Mouse (Mus musculus) adrenal gland, postnatal 36 days (tissue): Measurements from ENCODE around the gene Defb28. TPM values are rescaled to one million over a fixed set of nuclear protein-coding genes. Genes with fewer than 3 reads are reported as not detected.

ENCODE experiments used
- DNase-seq, 2 experiments: peaks; one replicate each; pipeline ENCODE4 v3.0.0; 2021; ENCODE audit warnings: mixed read lengths in 1 of 2
- long read RNA-seq, 2 experiments: library from polyadenylated mRNA; stranded (forward); transcript quantifications; one replicate each; pipeline ENCODE4 v2.0.0; 2021; ENCODE audit warnings: borderline sequencing depth in 2 of 2
- total RNA-seq, 2 experiments: library from RNA; stranded (reverse); gene quantifications; 2 replicates each; pipeline ENCODE4 v1.2.3; 2021

Gene Defb28
- total RNA-seq = not detected
- long read RNA-seq, experiment 1 = 0 reads
- long read RNA-seq, experiment 2 = 0 reads

DNA sequence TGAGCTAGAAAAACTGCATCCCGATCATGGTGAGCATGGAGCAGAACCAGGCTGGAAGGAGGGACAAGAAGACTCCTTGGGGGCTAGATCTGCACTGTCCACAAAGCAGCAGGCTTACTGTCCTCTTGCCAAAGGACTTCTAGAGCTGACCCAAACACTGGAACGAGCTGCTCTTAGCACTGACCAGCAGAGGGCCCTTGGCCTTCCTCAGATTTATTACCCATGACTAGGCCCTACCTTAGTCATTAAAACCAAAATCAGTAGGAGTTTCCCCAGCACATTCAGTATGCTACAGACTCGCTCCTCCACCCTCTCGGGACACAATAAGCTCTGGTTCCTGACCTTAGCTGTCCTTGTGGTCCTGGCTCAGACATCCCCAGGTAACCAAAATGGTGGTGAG is at the start of gene Defb28:
Defb28 (plus strand) TSS at position 275 of the 400 bp plus-strand sequence.
- peak; percentile 39 to 55 for DNase-seq

DNA sequence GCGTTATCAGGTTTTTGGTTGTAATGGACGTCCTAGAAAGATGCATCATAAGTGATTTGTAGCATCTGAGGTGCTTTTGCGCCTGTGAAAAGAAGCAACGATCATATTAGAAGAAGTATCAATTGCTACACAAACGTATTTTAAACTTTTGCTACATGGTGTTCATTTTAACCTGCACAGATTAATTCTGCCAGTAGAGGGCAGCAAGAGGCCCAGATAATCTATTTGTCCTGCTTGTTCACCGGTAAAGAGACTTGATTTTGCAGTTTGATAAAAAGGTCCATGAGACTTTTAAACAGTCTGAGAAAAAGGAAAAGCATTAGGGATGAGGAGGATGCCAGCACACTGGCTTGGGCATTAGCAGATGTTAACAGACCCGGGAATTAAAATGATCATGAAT is 47.1 kb upstream of the Defb28 start:
- peak; percentile 40 to 61 for DNase-seq

DNA sequence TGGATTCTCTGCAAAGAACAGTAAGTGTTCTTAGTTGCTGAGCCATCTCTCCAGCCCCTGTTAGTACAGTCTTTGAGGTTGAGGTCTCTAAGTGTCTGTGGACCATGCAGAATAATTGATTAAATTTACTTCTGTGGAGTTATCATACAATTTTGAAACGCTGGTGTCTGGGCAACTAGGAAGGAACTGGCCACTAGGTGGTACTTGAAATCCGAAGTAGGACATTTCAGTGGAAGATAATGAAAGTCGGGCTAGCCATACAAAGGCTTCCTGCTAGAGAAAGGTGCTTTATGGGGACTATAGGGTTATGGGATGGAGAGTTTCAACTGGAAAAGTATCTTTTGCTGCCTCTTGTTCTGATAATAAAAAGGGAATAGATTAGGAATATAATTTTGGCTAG is 45.6 kb upstream of the Defb28 start:
- DNase-seq = no peak

DNA sequence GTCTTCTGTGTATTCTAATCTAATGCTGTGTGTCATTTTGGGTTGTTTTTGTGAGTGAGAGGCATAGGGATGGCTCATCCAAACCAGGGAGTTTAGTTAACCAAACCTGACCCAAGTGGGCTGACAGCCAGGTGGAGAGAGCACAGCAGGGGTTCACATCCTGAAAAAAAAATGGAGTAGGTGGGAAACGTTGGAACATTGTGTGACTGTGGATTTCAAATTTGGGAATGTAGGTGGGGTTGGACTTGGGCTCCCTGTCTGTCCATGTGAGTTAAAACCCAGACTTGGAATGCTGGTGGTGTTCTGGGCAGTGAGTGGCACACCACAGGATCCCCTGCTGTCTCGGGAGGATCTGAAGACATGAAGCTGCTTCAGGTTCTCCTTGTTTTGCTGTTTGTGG is 41.3 kb upstream of the Defb28 start, which contains the start of gene Defb20:
Defb20 (plus strand) TSS at position 301 of the 400 bp plus-strand sequence.
- DNase-seq = no peak

DNA sequence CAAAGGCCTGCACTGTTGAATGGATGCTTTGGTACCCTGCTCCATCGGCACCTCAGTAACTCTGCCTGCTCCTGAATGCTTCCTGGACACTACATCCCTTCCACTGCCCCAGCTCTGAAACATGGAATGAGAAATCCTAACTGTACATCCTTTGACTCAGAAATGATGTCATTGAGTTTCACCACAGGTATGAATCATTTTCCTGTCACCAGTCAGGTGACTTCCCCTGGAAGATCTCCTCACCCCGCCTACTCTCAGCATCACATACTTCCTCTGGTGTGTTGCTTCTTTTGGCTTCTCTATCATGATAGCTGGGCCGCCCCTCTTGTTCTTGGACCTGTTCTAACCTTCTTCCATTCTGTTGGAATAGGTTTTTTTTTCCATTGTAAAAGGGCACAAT is 37.2 kb upstream of the Defb28 start:
- DNase-seq = no peak

DNA sequence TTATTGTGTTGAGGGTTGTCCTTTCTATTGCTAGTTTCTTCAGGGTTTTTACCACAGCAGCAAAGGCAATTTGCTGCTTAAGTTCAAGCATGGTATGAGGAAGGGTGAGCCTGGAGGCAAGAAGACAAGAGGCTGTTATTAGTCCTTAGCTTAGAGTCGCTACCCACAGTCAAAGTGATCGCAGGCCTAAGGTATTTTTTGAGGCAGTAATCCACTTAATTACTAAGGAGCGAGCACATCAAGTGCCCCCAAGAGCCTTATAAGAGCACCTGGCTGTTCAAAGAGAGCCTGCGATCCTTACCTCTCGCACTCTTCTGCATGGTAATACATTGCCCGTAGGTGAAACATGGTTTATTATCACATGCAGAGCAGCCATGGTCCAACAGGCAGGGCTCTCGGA is 36.3 kb upstream of the Defb28 start:
- DNase-seq = no peak

DNA sequence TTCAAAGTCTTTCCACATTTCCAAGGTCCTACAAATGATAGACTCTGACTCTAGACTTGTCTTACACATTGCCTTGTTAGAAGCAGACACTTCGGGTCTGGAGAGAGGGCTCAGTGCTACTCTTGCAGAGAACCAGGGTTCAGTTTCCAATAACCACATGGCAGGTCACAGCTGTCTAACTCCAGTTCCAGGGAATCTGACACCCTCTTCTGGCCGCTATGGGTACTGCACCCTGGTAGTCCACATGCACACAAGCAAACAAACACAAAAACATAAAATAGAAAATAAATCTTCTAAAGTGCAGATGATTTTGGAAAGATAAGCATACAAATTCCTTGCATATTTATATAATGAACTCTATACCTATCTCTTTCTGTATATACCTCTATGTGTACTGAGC is 31.0 kb upstream of the Defb28 start:
- no peak for DNase-seq

DNA sequence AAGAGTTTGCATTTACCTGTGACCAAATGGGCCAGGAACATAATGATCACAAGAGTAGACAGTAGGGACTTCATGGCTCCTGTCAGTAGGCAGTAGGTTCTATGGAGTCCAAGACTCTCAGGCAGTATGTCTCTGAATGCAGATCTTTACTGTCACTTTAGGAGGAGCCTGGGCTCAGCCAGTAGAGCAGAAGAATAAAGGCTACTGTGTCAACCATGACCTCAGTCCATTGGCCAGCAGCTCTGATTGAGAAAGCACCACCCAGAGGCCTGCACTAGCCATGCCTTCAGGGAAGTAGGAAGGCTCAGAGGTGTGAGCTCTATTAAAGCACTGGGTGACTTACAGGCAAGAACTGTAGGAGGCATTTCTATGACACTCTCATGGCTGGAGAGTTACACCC is 28.0 kb upstream of the Defb28 start, which contains the start of gene Defb22:
Defb22 (minus strand) TSS at position 101 of the 400 bp plus-strand sequence.
- no peak for DNase-seq

DNA sequence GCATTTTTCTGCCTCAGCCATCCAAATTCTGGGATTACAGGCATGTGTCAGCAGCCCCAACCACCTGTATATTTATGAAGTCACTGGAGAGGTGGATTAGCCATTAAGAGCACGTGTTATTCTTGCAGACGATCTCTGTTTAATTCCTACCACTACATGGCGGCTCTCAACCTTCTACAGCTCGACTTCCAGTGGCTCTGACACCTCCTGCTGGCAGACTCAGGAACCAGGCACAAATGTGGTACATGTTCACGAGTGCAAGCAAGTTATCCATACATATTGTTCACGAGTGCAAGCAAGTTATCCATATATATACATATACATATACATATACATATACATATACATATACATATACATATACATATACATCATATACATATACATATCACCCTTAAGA is 24.9 kb upstream of the Defb28 start:
- DNase-seq = no peak

DNA sequence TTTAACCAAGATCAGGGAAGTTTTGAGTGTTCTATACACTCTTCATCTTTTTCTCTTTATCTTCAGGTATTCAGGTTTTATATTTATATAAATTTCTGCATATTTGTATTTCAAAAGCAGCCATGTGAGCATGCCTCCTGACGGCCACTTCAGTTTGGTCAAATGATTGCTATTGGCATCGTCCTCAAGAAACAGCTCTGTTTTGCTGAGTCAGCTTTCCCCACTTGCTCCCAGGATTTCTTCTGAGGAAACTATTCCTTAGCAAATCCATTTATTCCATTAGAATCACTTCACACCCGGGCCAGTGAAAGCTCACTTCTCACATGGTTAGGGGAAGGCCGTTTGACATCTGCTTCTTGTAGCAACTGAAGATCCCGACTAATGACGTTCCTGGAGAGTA is 20.0 kb upstream of the Defb28 start:
- DNase-seq = no peak

DNA sequence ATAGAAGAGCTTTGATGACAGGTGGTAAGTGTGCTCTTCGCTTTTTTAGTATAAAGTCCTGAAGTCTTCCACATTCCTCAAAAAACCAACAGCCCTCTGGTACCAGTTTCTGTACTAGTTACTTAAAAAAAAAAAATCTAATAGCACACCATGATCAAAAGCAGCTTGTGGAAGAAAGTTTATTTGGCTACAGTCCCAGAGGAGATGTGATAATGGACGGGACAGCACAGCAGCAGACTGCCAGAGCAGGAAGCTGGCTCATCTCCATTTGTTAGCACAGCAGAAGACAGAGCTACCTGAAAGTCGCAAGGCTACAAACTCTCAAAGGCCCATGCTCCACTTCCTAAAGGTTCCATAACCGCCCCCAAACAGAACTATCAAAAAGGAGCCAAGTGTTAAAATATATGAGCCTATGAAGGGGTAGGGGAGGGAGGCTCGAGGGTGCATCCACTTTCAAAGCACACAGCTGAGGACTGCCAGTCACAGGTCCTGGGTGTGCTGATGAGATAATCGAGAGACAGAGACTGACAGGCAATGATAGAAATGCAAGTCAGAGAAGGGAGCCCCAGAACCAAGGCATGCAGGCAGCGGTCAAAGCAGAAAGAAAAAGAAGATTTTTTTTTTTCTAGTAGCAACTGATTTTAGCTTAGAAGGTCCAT is 17.7 kb upstream of the Defb28 start:
- DNase-seq = no peak

DNA sequence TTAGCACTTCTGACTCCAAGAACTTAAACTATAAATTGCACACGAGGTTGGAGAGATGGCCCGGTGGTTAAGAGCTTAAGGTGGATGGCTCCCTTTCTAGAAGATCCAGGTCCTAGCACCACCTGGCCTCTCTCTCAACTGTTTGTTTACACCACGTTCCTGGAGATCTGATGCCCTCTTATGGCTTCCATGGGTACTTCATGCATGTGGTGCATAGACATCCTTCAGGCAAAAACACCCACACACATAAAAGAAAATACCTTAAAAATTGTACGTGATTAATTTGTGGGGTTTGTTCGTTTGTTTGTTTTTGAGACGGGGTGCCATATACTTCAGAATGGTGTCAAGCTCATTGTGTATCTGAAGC is 17.2 kb upstream of the Defb28 start:
- no peak for DNase-seq

DNA sequence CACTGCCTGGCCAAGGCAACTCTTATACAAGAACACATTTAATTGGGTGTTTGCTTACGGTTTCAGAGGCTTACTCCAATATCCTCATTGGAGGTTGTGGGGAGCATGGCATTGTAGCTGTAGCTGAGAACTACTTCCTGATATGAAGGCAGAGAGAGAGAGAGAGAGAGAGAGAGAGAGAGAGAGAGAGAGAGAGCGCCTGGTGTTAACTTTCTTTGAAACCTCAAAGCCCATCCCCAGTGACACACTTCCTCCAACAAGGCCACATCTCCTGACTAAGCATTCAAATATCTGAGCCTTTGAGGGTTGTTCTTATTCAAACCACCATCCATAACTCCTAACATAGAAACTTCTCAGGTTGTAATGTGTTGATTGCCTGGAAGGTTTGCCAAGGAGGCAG is 14.1 kb upstream of the Defb28 start:
- DNase-seq = no peak

DNA sequence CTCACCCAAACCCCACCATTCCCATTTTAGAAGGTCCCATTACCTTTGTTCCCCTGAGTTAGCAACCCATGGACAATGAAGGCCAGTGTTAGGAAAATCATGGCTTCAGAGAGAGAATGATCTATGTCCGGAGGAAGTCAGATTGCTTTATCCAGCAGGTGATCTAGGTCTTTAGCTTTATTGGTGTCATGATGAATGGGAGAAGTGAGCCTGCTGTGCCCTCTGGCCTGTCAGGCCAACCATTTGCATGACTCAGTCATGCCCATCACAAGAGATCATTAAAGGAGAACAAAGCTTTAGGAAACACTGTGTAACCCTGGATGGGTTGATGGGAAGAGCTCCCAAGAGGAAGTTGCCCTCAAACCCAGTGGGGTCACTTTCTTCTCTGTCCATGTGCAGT is 6.5 kb upstream of the Defb28 start, which contains the start of gene Defb26:
Defb26 (minus strand) TSS at position 101 of the 400 bp plus-strand sequence.
- DNase-seq = no peak

DNA sequence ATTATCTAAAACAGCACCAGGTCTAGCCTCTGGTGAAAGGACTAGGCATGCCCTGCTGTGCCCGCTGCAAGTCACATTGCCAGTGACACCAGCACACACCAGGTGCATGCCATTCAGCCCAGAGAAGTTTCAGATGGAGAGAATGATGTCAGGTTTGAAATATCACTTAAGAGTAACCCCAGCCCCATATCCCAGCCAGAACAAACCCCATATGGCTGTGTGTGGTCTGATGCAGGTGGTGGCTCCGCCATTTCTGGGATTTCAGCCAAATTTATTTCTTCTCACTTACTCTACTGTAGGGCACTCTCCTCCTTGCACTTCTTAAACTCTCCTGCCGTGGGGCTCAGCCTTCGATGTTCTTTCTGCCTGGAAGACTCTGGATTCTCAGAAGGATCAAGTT is 2.0 kb upstream of the Defb28 start:
- no peak for DNase-seq

DNA sequence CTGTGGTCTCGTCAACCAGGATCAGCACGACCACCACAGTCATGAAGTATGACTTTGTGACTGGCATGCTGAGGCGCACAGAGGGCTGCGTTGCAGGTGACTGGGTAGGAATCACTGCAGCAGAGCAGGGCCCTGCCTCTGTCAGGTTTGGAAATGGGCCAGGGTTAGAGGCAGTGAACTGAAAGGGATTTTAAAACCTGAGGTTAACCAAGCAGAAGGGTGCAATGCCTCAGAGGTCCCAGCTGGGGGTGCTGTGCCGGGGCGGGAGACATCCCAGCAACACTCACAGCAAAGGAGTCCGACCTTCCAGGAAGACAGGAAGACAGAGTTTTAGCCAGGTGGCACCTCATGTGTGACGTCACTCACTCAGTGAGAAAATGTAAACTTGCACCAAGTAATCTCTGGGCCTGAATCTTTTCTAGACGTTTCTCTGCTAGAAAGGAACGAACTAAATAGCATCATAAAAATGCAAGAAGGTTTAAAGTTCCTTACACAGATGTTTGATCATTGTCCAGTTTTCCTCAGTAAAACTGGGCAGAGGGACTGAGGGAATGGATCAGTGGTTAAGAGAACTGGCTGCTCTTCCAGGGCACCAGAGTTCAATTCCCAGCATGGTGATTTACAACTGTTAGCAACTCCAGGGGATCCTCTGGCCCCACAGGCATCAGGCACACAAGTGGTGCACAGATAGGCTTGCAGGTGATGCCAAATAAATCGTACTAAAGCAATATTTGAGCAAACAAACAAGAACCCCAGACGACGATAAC is 22.1 kb downstream of the Defb28 start, which contains the start of gene Defb29:
Defb29 (minus strand) TSS at position 155 of the 767 bp plus-strand sequence.
- DNase-seq = no peak

DNA sequence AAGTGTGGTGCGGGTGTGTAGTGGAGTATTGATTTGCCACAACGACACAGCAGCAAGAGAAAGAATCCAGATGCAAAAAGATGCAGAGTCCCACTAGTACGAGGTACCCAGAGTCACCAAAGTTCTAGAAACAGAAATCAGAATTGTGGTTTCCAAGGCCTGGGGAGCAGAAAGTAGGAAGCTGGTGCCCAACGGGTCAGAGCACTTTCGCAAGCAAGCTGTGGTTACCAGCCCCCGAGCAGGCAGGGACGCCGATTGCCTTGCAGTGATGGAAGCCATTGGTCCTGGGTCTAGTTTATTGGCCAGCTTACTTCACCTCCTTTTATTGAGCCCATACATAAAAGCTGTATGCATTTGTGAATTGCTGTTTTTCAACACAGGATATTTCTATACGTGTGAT is 23.9 kb downstream of the Defb28 start:
- DNase-seq = no peak

DNA sequence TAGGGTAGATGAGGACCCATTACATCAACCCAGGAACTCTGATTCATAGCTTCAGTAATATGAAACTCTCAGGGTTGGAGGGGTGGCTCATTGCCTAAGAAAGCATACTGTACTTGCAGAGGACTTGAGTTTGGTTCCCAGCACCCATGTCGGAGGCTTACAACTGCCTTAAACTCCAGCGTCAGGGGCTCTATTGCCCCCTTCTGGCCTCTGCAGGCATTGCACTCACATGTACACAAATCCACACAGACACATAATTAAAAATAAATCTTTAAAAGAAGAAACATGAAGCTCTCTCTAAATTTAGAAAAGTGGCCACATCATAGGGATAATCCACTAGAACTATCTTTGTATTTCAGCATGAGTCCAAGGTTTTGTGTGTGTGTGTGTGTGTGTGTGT is 24.8 kb downstream of the Defb28 start:
- no peak for DNase-seq

DNA sequence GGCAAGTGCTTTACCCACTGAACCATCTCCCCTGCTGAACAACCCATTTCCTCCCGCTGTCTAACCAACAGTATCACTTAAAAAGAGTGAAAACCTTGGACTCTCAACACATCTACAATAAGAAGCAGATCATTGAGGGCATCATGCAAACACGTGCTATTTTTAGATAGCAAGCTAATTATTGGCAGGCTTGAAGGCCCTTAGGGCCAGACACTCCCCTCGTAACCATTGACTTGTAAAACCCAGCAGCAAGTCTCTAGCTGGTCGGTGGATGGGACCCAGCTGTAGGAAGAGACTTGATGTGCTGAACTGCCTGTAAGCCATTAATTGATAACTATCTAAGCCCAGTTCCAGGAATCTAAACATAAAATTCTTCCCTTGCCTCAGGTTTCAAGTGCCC is 25.4 kb downstream of the Defb28 start:
- no peak for DNase-seq

DNA sequence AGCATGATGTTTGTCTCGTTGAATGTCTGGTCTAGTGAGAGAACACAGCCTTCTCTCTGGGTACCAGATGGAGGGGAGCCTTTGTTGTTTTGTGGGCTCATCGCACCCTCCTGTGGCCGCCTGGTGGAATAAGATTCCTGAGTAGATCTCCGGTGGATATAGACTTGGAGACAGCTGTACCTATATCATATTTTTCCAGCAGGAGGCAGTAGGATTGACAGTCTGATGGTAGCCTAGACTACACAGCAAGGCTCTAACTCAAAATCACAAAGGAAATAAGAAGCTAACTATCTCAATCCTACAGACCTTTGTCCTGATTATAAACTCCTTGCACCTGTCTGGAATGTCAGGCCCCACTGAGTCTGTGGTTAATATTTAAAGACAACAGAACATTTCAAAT is 26.6 kb downstream of the Defb28 start:
- DNase-seq = peak; percentile 64 to 74

DNA sequence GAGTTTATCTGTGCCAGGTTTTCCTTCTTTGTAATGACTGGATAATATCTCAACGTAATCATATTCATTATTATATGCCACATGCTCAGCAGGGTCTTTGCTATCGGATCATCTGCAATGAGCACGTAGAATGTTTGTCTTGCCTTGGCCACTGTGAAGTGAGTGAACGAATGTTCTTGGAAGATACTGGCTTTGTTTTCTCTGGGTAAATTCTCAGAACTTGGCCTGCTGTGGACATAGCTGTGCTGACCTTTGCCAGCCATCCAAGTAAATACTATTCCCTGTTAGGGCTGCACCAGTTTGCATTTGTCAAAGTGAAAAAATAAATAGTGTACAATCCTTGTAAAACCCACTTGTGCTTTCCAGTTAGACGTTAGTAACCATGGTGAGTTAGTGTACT is 30.1 kb downstream of the Defb28 start:
- no peak for DNase-seq

DNA sequence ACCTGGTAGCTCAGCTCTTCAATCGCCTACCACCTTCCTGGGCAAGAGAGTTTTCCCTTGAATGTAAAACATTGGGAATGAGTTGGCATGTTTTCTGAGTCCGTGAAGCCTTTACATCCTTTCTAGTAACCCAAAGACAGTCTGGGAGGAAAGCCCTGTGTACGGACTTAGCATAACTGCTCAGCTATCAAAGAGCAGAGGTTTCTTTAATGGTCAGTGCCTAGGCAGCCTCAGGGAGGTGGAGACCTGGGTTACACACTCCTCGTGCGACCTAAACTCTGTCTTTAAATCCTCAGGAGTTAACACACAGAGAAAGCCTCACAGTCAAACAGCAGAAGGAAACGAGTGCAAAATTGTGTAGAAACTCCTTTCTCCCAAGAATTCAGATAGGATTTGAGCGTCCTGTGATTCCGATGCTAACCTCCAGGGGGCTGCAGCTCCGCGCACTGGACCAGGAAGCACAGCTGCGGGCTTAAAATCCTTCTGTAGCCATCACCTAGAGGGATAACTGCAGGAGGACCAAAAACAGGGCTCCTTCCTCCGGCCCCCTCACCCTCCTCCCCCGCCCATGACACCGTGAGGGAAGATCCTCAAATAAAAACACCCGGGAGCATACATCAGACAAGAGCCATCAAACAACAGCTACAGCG is 35.8 kb downstream of the Defb28 start:
- peak; percentile 67 to 82 for DNase-seq

DNA sequence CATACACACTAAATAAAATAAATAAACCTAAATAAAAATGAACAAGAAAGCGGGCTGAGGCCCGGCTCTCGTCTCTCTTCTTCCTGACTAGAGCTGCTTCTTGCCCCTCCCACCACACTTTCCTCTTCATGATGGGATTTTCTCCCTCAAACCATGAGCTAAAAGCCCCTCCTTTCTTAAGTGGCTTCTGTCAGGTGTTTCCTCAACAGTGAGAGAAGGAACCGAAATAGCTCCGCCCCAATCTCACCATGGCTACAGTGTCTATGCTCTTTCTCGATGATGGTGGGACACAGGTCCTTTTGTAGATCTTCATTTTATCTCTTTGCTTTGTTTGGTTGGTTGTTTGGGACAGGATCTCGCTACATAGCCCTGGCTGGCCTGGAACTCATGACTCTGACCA is 38.6 kb downstream of the Defb28 start:
- DNase-seq = no peak
